Comparison of ENCODE assay signal across 16 mouse cellular contexts in the genomic region with DNA sequence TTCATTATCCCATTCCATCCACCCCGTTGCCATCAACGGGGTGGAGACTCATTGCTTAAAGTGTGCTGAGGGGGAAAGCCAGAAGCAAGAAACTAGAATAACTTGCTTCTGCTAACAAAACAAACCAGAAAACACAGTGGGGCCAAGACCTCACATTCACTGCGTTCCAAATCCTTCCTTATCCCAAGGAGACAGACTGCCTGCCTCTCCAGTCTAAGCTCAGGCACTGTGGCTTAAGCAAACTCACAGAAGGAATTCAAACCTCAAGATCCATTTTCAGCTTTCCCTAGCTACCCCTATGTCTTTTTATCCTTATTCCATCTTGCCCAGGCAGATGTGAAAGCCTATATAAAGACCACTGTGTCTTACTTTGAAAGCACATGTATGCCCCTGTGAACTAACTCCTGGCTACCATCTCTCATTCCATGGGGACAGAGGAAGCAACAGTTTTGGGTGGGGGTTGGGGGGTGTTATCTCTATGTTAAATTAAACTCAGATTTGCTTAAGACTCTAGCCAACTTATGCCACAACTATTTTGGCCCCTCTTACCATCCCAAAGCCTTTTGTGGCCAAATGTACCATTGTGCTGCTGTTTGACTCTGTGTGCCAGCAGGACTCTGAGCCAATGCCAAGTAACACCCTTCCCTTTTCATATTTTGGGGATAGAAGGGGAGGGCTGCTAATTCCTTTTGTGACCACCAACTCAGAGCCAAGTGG.
DNase-seq lines count a peak whose midpoint lies in the region; ATAC-seq and TF ChIP-seq lines count a peak whose summit lies in the region.
"Had no signal": no experiment of that assay in that cellular context is flagged by ENCODE, and none has a peak within 500 bp of the region (broad histone marks: within the 10 kb centered on the region; RNA-seq: fewer than 3 reads in every experiment).

No protein-coding gene starts in this region.

- no peak overlapping the region for H3K9ac ChIP-seq in embryonic facial prominence, embryonic 13.5 days
- H3K9ac ChIP-seq in lung, postnatal 0 days (replicated peaks; ENCODE audit: low read depth): no peak overlapping the region
- H3K9ac ChIP-seq in embryonic facial prominence, embryonic 15.5 days: no peak overlapping the region
- H3K9ac ChIP-seq in forebrain, embryonic 16.5 days (replicated peaks; ENCODE audit: low read depth, low read length): no peak overlapping the region
- H3K9ac ChIP-seq: forebrain, postnatal 0 days; heart, embryonic 12.5 days; hindbrain, embryonic 14.5 days had no signal

- DNase-seq in embryonic facial prominence, embryonic 10.5 days (ENCODE audit: low spot score): no peak
- DNase-seq in lung, postnatal 0 days (ENCODE audit: low spot score): peak; percentile 12
- no peak for DNase-seq in lung, postnatal 25 days (ENCODE audit: low spot score)
- DNase-seq in thymus, postnatal 4 days: no peak
- DNase-seq: adrenal gland, adult 2 months; adrenal gland, postnatal 25 days; cerebellum, adult 2 months; forebrain, postnatal 0 days; gastrocnemius, postnatal 25 days had no signal

- H3K9me3 ChIP-seq in embryonic facial prominence, embryonic 13.5 days: no peaks in the 10 kb centered on the region
- no peaks in the 10 kb centered on the region for H3K9me3 ChIP-seq in embryonic facial prominence, embryonic 10.5 days
- H3K9me3 ChIP-seq in lung, postnatal 0 days (ENCODE audit: low read length): no peaks in the 10 kb centered on the region
- no peaks in the 10 kb centered on the region for H3K9me3 ChIP-seq in embryonic facial prominence, embryonic 15.5 days (replicated peaks)
- H3K9me3 ChIP-seq in forebrain, embryonic 16.5 days (ENCODE audit: control insufficient read depth, low read length): no peaks in the 10 kb centered on the region
- H3K9me3 ChIP-seq: heart, embryonic 12.5 days; hindbrain, embryonic 10.5 days had no signal

- TF ChIP-seq CTCF in lung, postnatal 0 days (IDR thresholded peaks at IDR 0.05): no peak

- peak overlapping the region; percentile 73 for H3K27ac ChIP-seq in embryonic facial prominence, embryonic 13.5 days
- H3K27ac ChIP-seq in embryonic facial prominence, embryonic 10.5 days (replicated peaks): no peak overlapping the region
- H3K27ac ChIP-seq in lung, postnatal 0 days (ENCODE audit: low read length): no peak overlapping the region
- H3K27ac ChIP-seq in embryonic facial prominence, embryonic 15.5 days (replicated peaks): peak overlapping the region; percentile 65
- H3K27ac ChIP-seq in forebrain, embryonic 16.5 days (ENCODE audit: low read length): no peak overlapping the region
- H3K27ac ChIP-seq: hindbrain, embryonic 10.5 days; hindbrain, embryonic 14.5 days had no signal

- no peak overlapping the region for H3K4me3 ChIP-seq in embryonic facial prominence, embryonic 13.5 days
- no peak overlapping the region for H3K4me3 ChIP-seq in embryonic facial prominence, embryonic 10.5 days
- H3K4me3 ChIP-seq in lung, postnatal 0 days (ENCODE audit: low read depth, low read length): no peak overlapping the region
- no peak overlapping the region for H3K4me3 ChIP-seq in embryonic facial prominence, embryonic 15.5 days (replicated peaks)
- H3K4me3 ChIP-seq in forebrain, embryonic 16.5 days (replicated peaks; ENCODE audit: low read length): no peak overlapping the region
- H3K4me3 ChIP-seq: erythroblast, embryonic 14.5 days; heart, embryonic 12.5 days; hindbrain, embryonic 10.5 days had no signal

- no peak for TF ChIP-seq EP300 in lung, postnatal 0 days (IDR thresholded peaks at IDR 0.05)

- H3K4me2 ChIP-seq in embryonic facial prominence, embryonic 13.5 days: no peak overlapping the region
- no peak overlapping the region for H3K4me2 ChIP-seq in lung, postnatal 0 days (replicated peaks; ENCODE audit: low read depth, low read length)
- no peak overlapping the region for H3K4me2 ChIP-seq in embryonic facial prominence, embryonic 15.5 days (replicated peaks)
- H3K4me2 ChIP-seq in forebrain, embryonic 16.5 days (ENCODE audit: low read length): no peak overlapping the region
- H3K4me2 ChIP-seq: heart, embryonic 12.5 days; hindbrain, embryonic 14.5 days had no signal

- 0 out of 2 replicates have a peak, but pooled peaks have one; percentile 20 for ATAC-seq in embryonic facial prominence, embryonic 13.5 days (ENCODE audit: insufficient number of reproducible peaks, insufficient read depth, low FRiP score, low TSS enrichment, low read depth)
- ATAC-seq in lung, postnatal 0 days: no peak
- peak; percentile 56; the same call in 1 of the 2 replicates for ATAC-seq in embryonic facial prominence, embryonic 15.5 days (ENCODE audit: insufficient number of reproducible peaks, low FRiP score, low TSS enrichment, low read depth)
- no peak for ATAC-seq in forebrain, embryonic 16.5 days
- ATAC-seq: forebrain, postnatal 0 days had no signal

- WGBS in embryonic facial prominence, embryonic 13.5 days: 50% methylated on average over 3 of the region's 3 CpGs
- 61% methylated on average over 3 of the region's 3 CpGs for WGBS in embryonic facial prominence, embryonic 10.5 days
- WGBS in lung, postnatal 0 days: 63% methylated on average over 3 of the region's 3 CpGs
- 64% methylated on average over 3 of the region's 3 CpGs for WGBS in embryonic facial prominence, embryonic 15.5 days
- 82% methylated on average over 3 of the region's 3 CpGs for WGBS in forebrain, embryonic 16.5 days

- peaks cover 19% of the 10 kb centered on the region; the same call in 1 of the 2 replicates for H3K4me1 ChIP-seq in embryonic facial prominence, embryonic 13.5 days
- peaks cover 28% of the 10 kb centered on the region for H3K4me1 ChIP-seq in embryonic facial prominence, embryonic 10.5 days
- H3K4me1 ChIP-seq in lung, postnatal 0 days (ENCODE audit: insufficient read depth, low read depth, low read length): no peaks in the 10 kb centered on the region
- 0 out of 2 replicates have a peak, but pooled peaks cover 13% of the 10 kb centered on the region for H3K4me1 ChIP-seq in embryonic facial prominence, embryonic 15.5 days
- H3K4me1 ChIP-seq in forebrain, embryonic 16.5 days (replicated peaks; ENCODE audit: control insufficient read depth, insufficient read depth, low read length): peaks cover 3% of the 10 kb centered on the region; the same call in 1 of the 2 replicates

- no peaks in the 10 kb centered on the region for H3K36me3 ChIP-seq in embryonic facial prominence, embryonic 13.5 days
- H3K36me3 ChIP-seq in embryonic facial prominence, embryonic 10.5 days (replicated peaks): no peaks in the 10 kb centered on the region
- no peaks in the 10 kb centered on the region for H3K36me3 ChIP-seq in lung, postnatal 0 days (ENCODE audit: insufficient read depth, low read length)
- H3K36me3 ChIP-seq in embryonic facial prominence, embryonic 15.5 days: no peaks in the 10 kb centered on the region
- no peaks in the 10 kb centered on the region for H3K36me3 ChIP-seq in forebrain, embryonic 16.5 days (ENCODE audit: control insufficient read depth, insufficient read depth)
- H3K36me3 ChIP-seq: heart, embryonic 12.5 days; hindbrain, embryonic 10.5 days had no signal

- no peaks in the 10 kb centered on the region for H3K27me3 ChIP-seq in embryonic facial prominence, embryonic 13.5 days
- no peaks in the 10 kb centered on the region for H3K27me3 ChIP-seq in embryonic facial prominence, embryonic 10.5 days (replicated peaks; ENCODE audit: low read depth, poor library complexity, severe bottlenecking)
- no peaks in the 10 kb centered on the region for H3K27me3 ChIP-seq in lung, postnatal 0 days (replicated peaks; ENCODE audit: insufficient read depth, low read length)
- H3K27me3 ChIP-seq in embryonic facial prominence, embryonic 15.5 days: no peaks in the 10 kb centered on the region
- no peaks in the 10 kb centered on the region for H3K27me3 ChIP-seq in forebrain, embryonic 16.5 days (replicated peaks; ENCODE audit: control insufficient read depth, insufficient read depth, low read length)
- H3K27me3 ChIP-seq: heart, embryonic 12.5 days had no signal

Comparison
In these comparisons a context has a peak if more than half of its experiments do, and no peak if none do; other contexts are left out.
1. H3K27ac ChIP-seq: peak in embryonic facial prominence, embryonic 13.5 days (single experiment) and embryonic facial prominence, embryonic 15.5 days (single experiment); none in embryonic facial prominence, embryonic 10.5 days (single experiment), lung, postnatal 0 days (single experiment) and forebrain, embryonic 16.5 days (single experiment).
2. ATAC-seq: peak in embryonic facial prominence, embryonic 13.5 days (single experiment) and embryonic facial prominence, embryonic 15.5 days (single experiment); none in lung, postnatal 0 days (single experiment) and forebrain, embryonic 16.5 days (single experiment).